ENCODE assay signal across 8 mouse cellular contexts in genomic region chr9:120027401-120028151, GRCm38 (mm10). TPM values are rescaled to one million over a fixed set of nuclear protein-coding genes. Genes with fewer than 3 reads are reported as not detected.
DNase-seq lines count a peak whose midpoint lies in the region; ATAC-seq and TF ChIP-seq lines count a peak whose summit lies in the region.

No protein-coding gene starts in this region.

- H3K4me1 ChIP-seq in embryonic fibroblast, embryonic 13.5 days (ENCODE audit: control insufficient read depth, insufficient read depth, low read length): peaks cover 8% of the 10 kb centered on the region; the same call in 1 of the 2 replicates
- peaks cover 30% of the 10 kb centered on the region for H3K4me1 ChIP-seq in heart, embryonic 16.5 days (ENCODE audit: control insufficient read depth, insufficient read depth, low read length)
- H3K4me1 ChIP-seq in limb, embryonic 10.5 days: peaks cover 4% of the 10 kb centered on the region; the same call in 1 of the 2 replicates

- no peaks in the 10 kb centered on the region for H3K36me3 ChIP-seq in heart, embryonic 16.5 days (ENCODE audit: control insufficient read depth, insufficient read depth)
- H3K36me3 ChIP-seq in limb, embryonic 10.5 days: no peaks in the 10 kb centered on the region
- H3K36me3 ChIP-seq in myocyte (ENCODE audit: control insufficient read depth, insufficient read depth): no peaks in the 10 kb centered on the region

- H3ac ChIP-seq in myocyte (ENCODE audit: control insufficient read depth, insufficient read length): no peak overlapping the region

- peak overlapping the region; percentile 56 for H3K4me2 ChIP-seq in heart, embryonic 16.5 days (ENCODE audit: low read depth, low read length)
- H3K4me2 ChIP-seq in myocyte (ENCODE audit: low read depth): peak overlapping the region; percentile 86

- H3K9me3 ChIP-seq in heart, embryonic 16.5 days (replicated peaks; ENCODE audit: control insufficient read depth, low read length): no peaks in the 10 kb centered on the region
- no peaks in the 10 kb centered on the region for H3K9me3 ChIP-seq in limb, embryonic 10.5 days (replicated peaks)

- peak; percentile 24 to 41 for DNase-seq in spleen, postnatal 36 days (ENCODE audit: low spot score in 2 of 2)
- DNase-seq in spleen, adult 12 weeks (ENCODE audit: low spot score): no peak
- peak; percentile 93 for DNase-seq in brain, adult 2 months (ENCODE audit: low read depth, low spot score)
- DNase-seq in limb, embryonic 10.5 days (ENCODE audit: low spot score): peak; percentile 60

- 8% methylated on average over 14 of the region's 14 CpGs for WGBS in heart, embryonic 16.5 days
- WGBS in limb, embryonic 10.5 days: 33% methylated on average over 14 of the region's 14 CpGs

- no peak for TF ChIP-seq POLR2A in embryonic fibroblast, embryonic 13.5 days (IDR thresholded peaks at IDR 0.05; ENCODE audit: low read depth, low read length)
- TF ChIP-seq POLR2A in myocyte (IDR thresholded peaks at IDR 0.05; ENCODE audit: insufficient read length, low read depth): no peak

- peak overlapping the region; percentile 36 for H3K27ac ChIP-seq in embryonic fibroblast, embryonic 13.5 days (ENCODE audit: insufficient read depth, low read length)
- H3K27ac ChIP-seq in heart, embryonic 16.5 days (ENCODE audit: low read length): peak overlapping the region; percentile 98
- H3K27ac ChIP-seq in limb, embryonic 10.5 days: no peak overlapping the region

- no peak overlapping the region for H3K4me3 ChIP-seq in embryonic fibroblast, embryonic 13.5 days (ENCODE audit: insufficient read depth, low read length)
- peak overlapping the region; percentile 35 for H3K4me3 ChIP-seq in heart, embryonic 16.5 days (ENCODE audit: low read length)
- no peak overlapping the region for H3K4me3 ChIP-seq in limb, embryonic 10.5 days
- no peak overlapping the region for H3K4me3 ChIP-seq in myocyte

- peak overlapping the region; percentile 53 for H3K9ac ChIP-seq in heart, embryonic 16.5 days (ENCODE audit: low read length)

- peaks cover 6% of the 10 kb centered on the region for H3K79me2 ChIP-seq in myocyte (ENCODE audit: control insufficient read depth, insufficient read depth)

- no peaks in the 10 kb centered on the region for H3K27me3 ChIP-seq in heart, embryonic 16.5 days (ENCODE audit: control insufficient read depth, insufficient read depth, low read length)
- H3K27me3 ChIP-seq in limb, embryonic 10.5 days (ENCODE audit: low read depth, poor library complexity, severe bottlenecking): no peaks in the 10 kb centered on the region
- no peaks in the 10 kb centered on the region for H3K27me3 ChIP-seq in myocyte (ENCODE audit: control insufficient read depth, insufficient read depth, insufficient read length)

- ATAC-seq in heart, embryonic 16.5 days (replicated peaks; ENCODE audit: extremely low read depth, insufficient read depth, low FRiP score): peak; percentile 85
- no peak for ATAC-seq in erythroid progenitor cell, adult 5-6 weeks (replicated peaks; ENCODE audit: low FRiP score, poor library complexity, severe bottlenecking)

- peak; percentile 74; the same call in 1 of the 2 replicates for TF ChIP-seq CTCF in embryonic fibroblast, embryonic 13.5 days (IDR thresholded peaks at IDR 0.05; ENCODE audit: borderline replicate concordance, insufficient read depth, low read length)

TF ChIP-seq in myocyte, 11 proteins besides CTCF, POLR2A, EP300 and RAD21:
- TF ChIP-seq MYOG (IDR thresholded peaks at IDR 0.05; ENCODE audit: control insufficient read depth in 1 of 3, insufficient read depth in 1 of 3, insufficient read length in 2 of 3, low read depth in 2 of 3): peak in 1 of 3 experiments; percentile 22
- no peak for TF ChIP-seq TCF12 (IDR thresholded peaks at IDR 0.05; ENCODE audit: insufficient read depth, poor library complexity, severe bottlenecking)

RNA-seq across cellular contexts. Expression of gene Xirp1, which starts 4.2 kb away (rescaled TPM):
- not detected in 2 replicates for polyA plus RNA-seq in embryonic fibroblast, embryonic 13.5 days (2011; ENCODE audit: insufficient read length, low read depth, missing spikeins)
- 54.9 and 56.1 TPM in 2 replicates for polyA plus RNA-seq in heart, embryonic 16.5 days (2015; fragmentation: Nextera tagmentation; extraction: Ambion mirVana)
- polyA plus RNA-seq in limb, embryonic 10.5 days (2016; fragmentation: Nextera tagmentation; extraction: Ambion mirVana): 0.05 and 0.09 TPM in 2 replicates
- polyA plus RNA-seq in myocyte (2012; fragmentation: generic; extraction: Trizol): 35.6 TPM
- not detected in 2 replicates for total RNA-seq in erythroid progenitor cell, adult 5-6 weeks (2015; ENCODE audit: low replicate concordance)
- total RNA-seq in erythroid progenitor cell, adult 5-6 weeks (2017; ENCODE audit: low replicate concordance): not detected in 2 replicates

RNA-seq across cellular contexts. Expression of gene Cx3cr1, which starts 42.1 kb away (rescaled TPM):
- polyA plus RNA-seq in embryonic fibroblast, embryonic 13.5 days (2011; ENCODE audit: insufficient read length, low read depth, missing spikeins): 0.13 and 2.9 TPM in 2 replicates
- polyA plus RNA-seq in heart, embryonic 16.5 days (2015; fragmentation: Nextera tagmentation; extraction: Ambion mirVana): 6.1 and 6.2 TPM in 2 replicates
- polyA plus RNA-seq in limb, embryonic 10.5 days (2016; fragmentation: Nextera tagmentation; extraction: Ambion mirVana): 2.5 and 4.0 TPM in 2 replicates
- not detected for polyA plus RNA-seq in myocyte (2012; fragmentation: generic; extraction: Trizol)
- total RNA-seq in erythroid progenitor cell, adult 5-6 weeks (2015; ENCODE audit: low replicate concordance): 4.2 and 6.1 TPM in 2 replicates
- 2.5 and 3.7 TPM in 2 replicates for total RNA-seq in erythroid progenitor cell, adult 5-6 weeks (2017; ENCODE audit: low replicate concordance)

RNA-seq across cellular contexts. Expression of gene Csrnp1, which starts 43.1 kb away (rescaled TPM):
- polyA plus RNA-seq in embryonic fibroblast, embryonic 13.5 days (2011; ENCODE audit: insufficient read length, low read depth, missing spikeins): 17.7 and 20.1 TPM in 2 replicates
- polyA plus RNA-seq in heart, embryonic 16.5 days (2015; fragmentation: Nextera tagmentation; extraction: Ambion mirVana): 6.5 and 9.4 TPM in 2 replicates
- polyA plus RNA-seq in limb, embryonic 10.5 days (2016; fragmentation: Nextera tagmentation; extraction: Ambion mirVana): 3.2 and 3.5 TPM in 2 replicates
- polyA plus RNA-seq in myocyte (2012; fragmentation: generic; extraction: Trizol): 9.2 TPM
- 2.1 and 2.2 TPM in 2 replicates for total RNA-seq in erythroid progenitor cell, adult 5-6 weeks (2015; ENCODE audit: low replicate concordance)
- 1.4 and 3.0 TPM in 2 replicates for total RNA-seq in erythroid progenitor cell, adult 5-6 weeks (2017; ENCODE audit: low replicate concordance)

Comparison
In these comparisons a context has a peak if more than half of its experiments do, and no peak if none do; other contexts are left out.
1. RNA of gene Xirp1, which starts 4.2 kb away (polyA plus RNA-seq): 54.9 to 56.1 TPM in heart, embryonic 16.5 days and 35.6 TPM in myocyte (single experiment); 0.05 to 0.09 TPM in limb, embryonic 10.5 days and not detected in embryonic fibroblast, embryonic 13.5 days; every median in the first group is over 10 times any median in the second.